Mouse (Mus musculus) stomach, adult 2 months (tissue): ENCODE results near the gene Kif16b. TPM values are rescaled to one million over a fixed set of nuclear protein-coding genes. Genes with fewer than 3 reads are reported as not detected.

ENCODE experiments used
- polyA plus RNA-seq: library from polyadenylated mRNA; depleted of rRNA; stranded (reverse); fragments of >200 nt; gene quantifications from 2 replicates; pipeline ENCODE4 v1.2.3, GENCODE M21; 2012; rRNA removed

Gene Kif16b
- 6.3 and 7.1 TPM in 2 replicates for polyA plus RNA-seq

GRCm38 (mm10) chr2:142900862-142901805, at the start of gene Kif16b:
Kif16b (minus strand) TSS chr2:142901531.

Other genes starting within 250 kb of the Kif16b start
- gene Snrpb2, start 161.5 kb upstream of the Kif16b start, polyA plus RNA-seq = 0.27 and 0.49 TPM in 2 replicates
- not detected in 2 replicates for gene Otor, start 176.9 kb upstream of the Kif16b start, polyA plus RNA-seq